Mouse (Mus musculus): ENCODE measurements around the gene Fbxo42. TPM values are rescaled to one million over a fixed set of nuclear protein-coding genes. Genes with fewer than 3 reads are reported as not detected.
A peak's percentile ranks its signal among the peaks of the same experiment; 100 is the strongest.

Fbxo42 gene
- total and polyA plus RNA-seq, 3 experiments = 11.2 to 260 (median 23.1) TPM

GRCm38 (mm10) chr4:141165744-141166292 is 18.1 kb downstream of the Fbxo42 start:
- Histone ChIP-seq H3K79me2 (ENCODE audit: control insufficient read depth, insufficient read depth, low read length, poor library complexity) (peaks cover 17% of the 10 kb centered on the region), H3K4me1 (ENCODE audit: control insufficient read depth in 1 of 2, insufficient read depth in 2 of 2, low read length in 2 of 2) (peaks cover 7 to 16% of the 10 kb centered on the region in 2 experiments), H3K27me3 (ENCODE audit: control insufficient read depth in 1 of 2, insufficient read depth in 2 of 2, low read length in 2 of 2) (no peaks in the 10 kb centered on the region), H3K9me3 (replicated peaks; ENCODE audit: insufficient read depth, low read length) (no peaks in the 10 kb centered on the region), H3K9ac (ENCODE audit: control insufficient read depth, low read depth, low read length, poor library complexity, severe bottlenecking) (no peak overlapping the region), H3K27ac (ENCODE audit: control insufficient read depth, low read depth, low read length) (no peak overlapping the region), H3K36me3 (ENCODE audit: control insufficient read depth in 1 of 2, insufficient read depth in 2 of 2, low read length in 2 of 2) (peaks cover 6 to 13% of the 10 kb centered on the region in 2 experiments), H3K4me3 (ENCODE audit: control insufficient read depth in 1 of 2, insufficient read depth in 1 of 2, low read depth in 2 of 2, low read length in 2 of 2) (no peak overlapping the region)
- TF ChIP-seq POLR2AphosphoS5 (IDR thresholded peaks at IDR 0.05; ENCODE audit: borderline replicate concordance, low read depth, low read length) = no peak
- no peak for TF ChIP-seq MYB (IDR thresholded peaks at IDR 0.05; ENCODE audit: low read depth, low read length)
- no peak for TF ChIP-seq RAD21 (IDR thresholded peaks at IDR 0.05; ENCODE audit: low read depth, low read length)
- TF ChIP-seq EP300 (IDR thresholded peaks at IDR 0.05; ENCODE audit: low read depth in 1 of 2, low read length in 2 of 2) = no peak
- no peak for TF ChIP-seq NRF1 (IDR thresholded peaks at IDR 0.05; ENCODE audit: insufficient read depth, low read depth, low read length, poor library complexity, severe bottlenecking)
- TF ChIP-seq USF1 (IDR thresholded peaks at IDR 0.05; ENCODE audit: low read depth, low read length) = no peak
- no peak for TF ChIP-seq MYC (IDR thresholded peaks at IDR 0.05; ENCODE audit: low read depth, low read length)
- TF ChIP-seq MAZ (IDR thresholded peaks at IDR 0.05; ENCODE audit: low read depth, low read length) = no peak
- TF ChIP-seq USF2 (IDR thresholded peaks at IDR 0.05; ENCODE audit: borderline replicate concordance in 1 of 2, insufficient read depth in 1 of 2, low read depth in 1 of 2, low read length in 2 of 2) = no peak
- TF ChIP-seq HCFC1 (IDR thresholded peaks at IDR 0.05; ENCODE audit: low read depth, low read length) = no peak
- DNase-seq (ENCODE audit: low read depth, low spot score) = no peak

DNA sequence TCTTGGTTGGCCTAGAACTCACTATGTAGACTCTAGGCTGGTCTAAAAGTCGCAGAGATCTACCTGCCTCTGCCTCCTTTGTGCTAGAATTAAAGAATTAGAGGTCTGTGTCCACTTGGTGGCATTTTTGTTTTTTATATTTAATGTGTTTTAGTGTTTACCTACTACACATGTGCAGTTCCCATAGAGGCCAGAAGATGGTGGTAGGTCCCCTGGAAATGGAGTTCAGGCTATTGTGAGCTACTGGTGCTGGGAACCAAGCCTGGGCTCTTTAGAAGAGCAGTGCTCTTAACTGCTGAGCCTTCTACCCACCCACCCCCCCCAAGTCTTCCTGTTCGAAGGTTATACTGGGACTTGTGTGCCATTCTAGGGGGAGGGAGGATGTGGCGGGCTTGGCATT is 19.4 kb downstream of the Fbxo42 start:
- Histone ChIP-seq H3K4me1 (ENCODE audit: control insufficient read depth in 1 of 2, insufficient read depth in 2 of 2, low read length in 2 of 2) (peaks cover 0 to 5% of the 10 kb centered on the region in 2 experiments; a peak in 1 of 4 replicates), H3K9me3 (replicated peaks; ENCODE audit: insufficient read depth, low read length) (no peaks in the 10 kb centered on the region), H3K79me2 (ENCODE audit: control insufficient read depth, insufficient read depth, low read length, poor library complexity) (peaks cover 13% of the 10 kb centered on the region), H3K4me3 (ENCODE audit: control insufficient read depth in 1 of 2, insufficient read depth in 1 of 2, low read depth in 2 of 2, low read length in 2 of 2) (no peak overlapping the region), H3K27me3 (ENCODE audit: control insufficient read depth in 1 of 2, insufficient read depth in 2 of 2, low read length in 2 of 2) (no peaks in the 10 kb centered on the region), H3K36me3 (ENCODE audit: control insufficient read depth in 1 of 2, insufficient read depth in 2 of 2, low read length in 2 of 2) (peaks cover 2 to 10% of the 10 kb centered on the region in 2 experiments), H3K27ac (ENCODE audit: control insufficient read depth, low read depth, low read length) (no peak overlapping the region), H3K9ac (ENCODE audit: control insufficient read depth, low read depth, low read length, poor library complexity, severe bottlenecking) (no peak overlapping the region)
- TF ChIP-seq RAD21 (IDR thresholded peaks at IDR 0.05; ENCODE audit: low read depth, low read length) = peak; percentile 22
- TF ChIP-seq NELFE (IDR thresholded peaks at IDR 0.05; ENCODE audit: low read depth, low read length) = no peak
- TF ChIP-seq TCF12 (IDR thresholded peaks at IDR 0.05; ENCODE audit: low read depth, low read length) = no peak
- TF ChIP-seq ZC3H11A (IDR thresholded peaks at IDR 0.05; ENCODE audit: low read depth, low read length) = no peak
- TF ChIP-seq ZKSCAN1 (IDR thresholded peaks at IDR 0.05; ENCODE audit: low read depth, low read length) = no peak
- no peak for TF ChIP-seq MAX (IDR thresholded peaks at IDR 0.05; ENCODE audit: low read length)
- peak in 2 of 3 experiments; percentile 13 to 35; a peak in 3 of 6 replicates for TF ChIP-seq CTCF (IDR thresholded peaks at IDR 0.05 in 2 of 3, conservative IDR thresholded peaks at IDR 0.05 in 1 of 3; ENCODE audit: control insufficient read depth in 1 of 3, insufficient read depth in 1 of 3, low read depth in 2 of 3, low read length in 3 of 3, poor library complexity in 1 of 3, severe bottlenecking in 1 of 3)
- DNase-seq (ENCODE audit: low read depth, low spot score) = peak; percentile 36
